Mouse (Mus musculus): ENCODE results near the gene Hmbs. TPM values are rescaled to one million over a fixed set of nuclear protein-coding genes. Genes with fewer than 3 reads are reported as not detected.

Hmbs gene
- polyA plus RNA-seq, 1 experiment from 2014 or later: 60.8 TPM

GRCm38 (mm10) chr9:44287401-44288075 is 56.5 kb downstream of the Hmbs start:
- Histone ChIP-seq H3K36me3 (replicated peaks; ENCODE audit: control insufficient read depth, insufficient read depth) (peaks cover 29% of the 10 kb centered on the region), H3K27me3 (ENCODE audit: control insufficient read depth, insufficient read depth, low read length) (no peaks in the 10 kb centered on the region), H3K4me2 (replicated peaks) (peak overlapping the region; percentile 73), H3K9ac (peak overlapping the region; percentile 81), H3K4me1 (replicated peaks; ENCODE audit: control insufficient read depth, insufficient read depth, low read length) (peaks cover 24% of the 10 kb centered on the region), H3K27ac (peak overlapping the region; percentile 78), H3K9me3 (ENCODE audit: control insufficient read depth, low read length) (no peaks in the 10 kb centered on the region), H3K4me3 (replicated peaks; ENCODE audit: low read length) (peak overlapping the region; percentile 66)
- ATAC-seq (ENCODE audit: low FRiP score) (peak; percentile 61), DNase-seq (ENCODE audit: low spot score) (peak; percentile 44)
- WGBS: under 1% methylated on average over 44 of the region's 47 CpGs

GRCm38 (mm10) chr9:44287003-44287400 is 57.0 kb downstream of the Hmbs start:
- Histone ChIP-seq H3K27me3 (ENCODE audit: control insufficient read depth, insufficient read depth, low read length) (no peaks in the 10 kb centered on the region), H3K4me1 (replicated peaks; ENCODE audit: control insufficient read depth, insufficient read depth, low read length) (peaks cover 24% of the 10 kb centered on the region), H3K9ac (peak overlapping the region; percentile 81), H3K36me3 (replicated peaks; ENCODE audit: control insufficient read depth, insufficient read depth) (peaks cover 27% of the 10 kb centered on the region), H3K9me3 (ENCODE audit: control insufficient read depth, low read length) (no peaks in the 10 kb centered on the region), H3K4me2 (replicated peaks) (peak overlapping the region; percentile 73), H3K27ac (peak overlapping the region; percentile 78; the same call in 1 of the 2 replicates), H3K4me3 (replicated peaks; ENCODE audit: low read length) (peak overlapping the region; percentile 66)
- DNase-seq (ENCODE audit: low spot score): no peak
- WGBS: 5% methylated on average over 11 of the region's 11 CpGs
- ATAC-seq (ENCODE audit: low FRiP score): peak; percentile 15; the same call in 1 of the 2 replicates

Small RNA genes within 50 kb of the gene (microRNA-seq; reads per million reads assigned to microRNA genes)
- gene Gm44335: not detected

Other genes starting within 250 kb of the Hmbs start
- gene Mfrp, start 242.5 kb downstream of the Hmbs start, polyA plus RNA-seq (2014; fragmentation: Nextera tagmentation; extraction: Ambion mirVana): 0.31 and 0.41 TPM in 2 replicates
- 7.0 and 8.0 TPM in 2 replicates for gene C1qtnf5, start 237.0 kb downstream of the Hmbs start, polyA plus RNA-seq (2014; fragmentation: Nextera tagmentation; extraction: Ambion mirVana)
- gene Gm49380, start 230.7 kb downstream of the Hmbs start, polyA plus RNA-seq (2014; fragmentation: Nextera tagmentation; extraction: Ambion mirVana): 0.35 TPM in 1 of 2 replicates, not detected in the other
- 30.6 and 32.7 TPM in 2 replicates for gene Rnf26, start 230.7 kb downstream of the Hmbs start, polyA plus RNA-seq (2014; fragmentation: Nextera tagmentation; extraction: Ambion mirVana)
- gene Mcam, start 209.8 kb downstream of the Hmbs start, polyA plus RNA-seq (2014; fragmentation: Nextera tagmentation; extraction: Ambion mirVana): 12.6 and 13.6 TPM in 2 replicates
- gene Cbl, start 110.2 kb downstream of the Hmbs start, polyA plus RNA-seq (2014; fragmentation: Nextera tagmentation; extraction: Ambion mirVana): 22.4 and 22.9 TPM in 2 replicates
- not detected in 2 replicates for gene Ccdc153, start 103.6 kb downstream of the Hmbs start, polyA plus RNA-seq (2014; fragmentation: Nextera tagmentation; extraction: Ambion mirVana)
- gene Pdzd3, start 92.8 kb downstream of the Hmbs start, polyA plus RNA-seq (2014; fragmentation: Nextera tagmentation; extraction: Ambion mirVana): 0.46 and 1.1 TPM in 2 replicates
- 4.4 and 5.1 TPM in 2 replicates for gene Nlrx1, start 75.6 kb downstream of the Hmbs start, polyA plus RNA-seq (2014; fragmentation: Nextera tagmentation; extraction: Ambion mirVana)
- gene Abcg4, start 55.6 kb downstream of the Hmbs start, polyA plus RNA-seq (2014; fragmentation: Nextera tagmentation; extraction: Ambion mirVana): 21.7 and 24.4 TPM in 2 replicates
- 17.4 and 17.9 TPM in 2 replicates for gene Hinfp, start 38.6 kb downstream of the Hmbs start, polyA plus RNA-seq (2014; fragmentation: Nextera tagmentation; extraction: Ambion mirVana)
- 24.0 and 25.6 TPM in 2 replicates for gene C2cd2l, start 23.9 kb downstream of the Hmbs start, polyA plus RNA-seq (2014; fragmentation: Nextera tagmentation; extraction: Ambion mirVana)
- gene Dpagt1, start 18.2 kb downstream of the Hmbs start, polyA plus RNA-seq (2014; fragmentation: Nextera tagmentation; extraction: Ambion mirVana): 34.6 and 36.1 TPM in 2 replicates
- 102 and 107 TPM in 2 replicates for gene H2afx, start 9.5 kb downstream of the Hmbs start, polyA plus RNA-seq (2014; fragmentation: Nextera tagmentation; extraction: Ambion mirVana)
- gene Vps11, start 17.4 kb upstream of the Hmbs start, polyA plus RNA-seq (2014; fragmentation: Nextera tagmentation; extraction: Ambion mirVana): 34.8 and 42.4 TPM in 2 replicates
- 25.0 and 27.8 TPM in 2 replicates for gene Hyou1, start 35.3 kb upstream of the Hmbs start, polyA plus RNA-seq (2014; fragmentation: Nextera tagmentation; extraction: Ambion mirVana)
- 65.2 and 65.8 TPM in 2 replicates for gene Slc37a4, start 52.6 kb upstream of the Hmbs start, polyA plus RNA-seq (2014; fragmentation: Nextera tagmentation; extraction: Ambion mirVana)
- gene Rps25, start 62.9 kb upstream of the Hmbs start, polyA plus RNA-seq (2014; fragmentation: Nextera tagmentation; extraction: Ambion mirVana): 1,177 and 1,438 TPM in 2 replicates
- 289 and 299 TPM in 2 replicates for gene Trappc4, start 63.4 kb upstream of the Hmbs start, polyA plus RNA-seq (2014; fragmentation: Nextera tagmentation; extraction: Ambion mirVana)
- gene Ccdc84, start 74.3 kb upstream of the Hmbs start, polyA plus RNA-seq (2014; fragmentation: Nextera tagmentation; extraction: Ambion mirVana): 23.3 and 28.2 TPM in 2 replicates
- not detected in 2 replicates for gene Foxr1, start 96.9 kb upstream of the Hmbs start, polyA plus RNA-seq (2014; fragmentation: Nextera tagmentation; extraction: Ambion mirVana)
- not detected in 2 replicates for gene Upk2, start 110.7 kb upstream of the Hmbs start, polyA plus RNA-seq (2014; fragmentation: Nextera tagmentation; extraction: Ambion mirVana)
- gene Bcl9l, start 138.6 kb upstream of the Hmbs start, polyA plus RNA-seq (2014; fragmentation: Nextera tagmentation; extraction: Ambion mirVana): 11.6 and 13.5 TPM in 2 replicates
- gene Cxcr5, start 217.6 kb upstream of the Hmbs start, polyA plus RNA-seq (2014; fragmentation: Nextera tagmentation; extraction: Ambion mirVana): not detected in 2 replicates

Data from hindbrain, embryonic 14.5 days (tissue).